Mouse (Mus musculus): ENCODE data around the gene F2r. TPM values are rescaled to one million over a fixed set of nuclear protein-coding genes. Genes with fewer than 3 reads are reported as not detected.

F2r gene
- total and polyA plus RNA-seq, 2 experiments from 2014 or later, result 28.0 to 41.7 TPM

GRCm38 (mm10) chr13:95598232-95598920, 19.9 kb downstream of the F2r start:
- 81% methylated on average over 18 of the region's 18 CpGs for WGBS

DNA sequence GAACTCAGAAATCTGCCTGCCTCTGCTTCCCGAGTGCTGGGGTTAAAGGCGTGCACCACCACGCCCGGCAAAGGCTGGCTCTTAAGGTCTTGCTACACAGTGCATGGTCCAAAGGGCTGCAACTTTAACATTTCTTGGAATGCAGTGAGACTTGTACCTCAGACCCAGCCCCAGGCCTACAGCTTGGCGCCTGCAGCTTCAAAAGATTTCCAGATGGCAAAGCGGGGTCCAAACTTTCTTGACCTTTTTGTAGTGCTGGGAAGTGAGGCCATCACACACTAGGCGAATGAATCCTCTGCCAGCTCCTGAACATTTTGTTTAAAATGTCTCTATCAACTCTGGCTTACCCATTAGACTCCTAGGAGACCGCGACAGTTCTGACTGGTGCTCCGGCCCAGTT, 20.7 kb downstream of the F2r start:
- WGBS, result 94% methylated on average over 10 of the region's 10 CpGs
- H3K27ac ChIP-seq (ENCODE audit: low read depth, low read length), result no peak overlapping the region

More at GRCm38 (mm10) chr13:95598232-95598920, 19.9 kb downstream of the F2r start:
- no peaks in the 10 kb centered on the region for H3K4me1 ChIP-seq (ENCODE audit: insufficient read depth)
- no peak for ATAC-seq
- no peak overlapping the region for H3K27ac ChIP-seq (ENCODE audit: low read depth, low read length)
- TF ChIP-seq CTCF (IDR thresholded peaks at IDR 0.05; ENCODE audit: low read depth), result no peak
- H3K4me3 ChIP-seq (ENCODE audit: low read depth, low read length), result no peak overlapping the region
- DNase-seq, result peak; percentile 18
- no peak overlapping the region for H3K9ac ChIP-seq
- H3K27me3 ChIP-seq (ENCODE audit: insufficient read depth, low read length), result no peaks in the 10 kb centered on the region
- H3K36me3 ChIP-seq (ENCODE audit: insufficient read depth), result 0 out of 2 replicates have a peak, but pooled peaks cover 3% of the 10 kb centered on the region
- no peak overlapping the region for H3K4me2 ChIP-seq (ENCODE audit: low read depth)
- H3K9me3 ChIP-seq (ENCODE audit: low read length), result no peaks in the 10 kb centered on the region

DNA sequence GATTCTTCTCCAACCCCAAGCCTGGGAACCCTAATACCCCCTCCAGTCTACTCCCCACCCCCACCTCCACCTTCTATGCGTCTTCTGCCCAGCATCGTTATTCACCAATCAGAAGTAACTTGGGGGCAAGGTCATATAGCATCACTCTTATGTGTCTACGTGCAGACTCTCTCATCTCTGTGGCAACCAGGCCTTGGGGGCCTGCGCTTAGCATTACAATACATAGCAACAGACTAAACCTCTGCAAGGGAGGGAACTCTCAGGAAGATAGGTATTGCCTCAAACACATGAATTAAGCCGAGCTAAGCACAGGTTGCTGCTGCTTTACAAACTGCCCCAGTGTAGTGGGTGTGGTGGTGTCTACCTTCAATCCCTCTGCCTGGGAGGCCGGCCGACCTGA, 21.6 kb downstream of the F2r start:
- TF ChIP-seq CTCF (IDR thresholded peaks at IDR 0.05; ENCODE audit: low read depth), result no peak
- H3K4me1 ChIP-seq (ENCODE audit: insufficient read depth), result no peaks in the 10 kb centered on the region
- 74% methylated on average over 7 of the region's 7 CpGs for WGBS
- no peak overlapping the region for H3K4me2 ChIP-seq (ENCODE audit: low read depth)
- no peaks in the 10 kb centered on the region for H3K9me3 ChIP-seq (ENCODE audit: low read length)
- H3K27ac ChIP-seq (ENCODE audit: low read depth, low read length), result no peak overlapping the region
- no peak for DNase-seq
- no peaks in the 10 kb centered on the region for H3K36me3 ChIP-seq (ENCODE audit: insufficient read depth)
- H3K27me3 ChIP-seq (ENCODE audit: insufficient read depth, low read length), result no peaks in the 10 kb centered on the region
- ATAC-seq, result no peak
- H3K9ac ChIP-seq, result no peak overlapping the region
- H3K4me3 ChIP-seq (ENCODE audit: low read depth, low read length), result no peak overlapping the region

More for the DNA sequence above, 20.7 kb downstream of the F2r start:
- no peak overlapping the region for H3K4me2 ChIP-seq (ENCODE audit: low read depth)
- DNase-seq (no peak), ATAC-seq (no peak)
- H3K4me3 ChIP-seq (ENCODE audit: low read depth, low read length), result no peak overlapping the region
- H3K4me1 ChIP-seq (ENCODE audit: insufficient read depth), result no peaks in the 10 kb centered on the region
- H3K36me3 ChIP-seq (ENCODE audit: insufficient read depth), result no peaks in the 10 kb centered on the region
- H3K9ac ChIP-seq, result no peak overlapping the region
- no peaks in the 10 kb centered on the region for H3K9me3 ChIP-seq (ENCODE audit: low read length)
- no peak for TF ChIP-seq CTCF (IDR thresholded peaks at IDR 0.05; ENCODE audit: low read depth)
- H3K27me3 ChIP-seq (ENCODE audit: insufficient read depth, low read length), result no peaks in the 10 kb centered on the region

DNA sequence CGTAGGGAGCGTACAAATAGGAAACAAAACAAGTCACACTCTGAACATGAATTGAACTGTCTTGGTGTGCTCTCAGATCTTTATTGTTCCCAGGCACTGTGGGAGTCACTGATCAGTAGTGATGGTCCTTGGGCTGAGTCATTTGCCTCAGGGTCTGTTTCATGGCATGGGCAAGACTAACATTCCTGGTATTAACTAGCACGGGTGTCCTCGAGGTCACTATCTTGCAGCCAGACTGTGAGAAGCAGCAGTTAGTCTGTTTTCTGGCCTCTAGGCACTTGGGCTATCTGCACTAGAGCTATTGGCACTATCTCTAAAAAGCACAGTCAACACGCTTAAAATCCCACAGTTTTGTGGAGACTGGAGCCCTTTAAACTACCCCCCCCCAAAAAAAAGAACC, 22.4 kb downstream of the F2r start:
- H3K4me3 ChIP-seq (ENCODE audit: low read depth, low read length), result no peak overlapping the region
- WGBS, result 74% methylated on average over 5 of the region's 5 CpGs
- no peak overlapping the region for H3K9ac ChIP-seq
- no peaks in the 10 kb centered on the region for H3K4me1 ChIP-seq (ENCODE audit: insufficient read depth)
- H3K4me2 ChIP-seq (ENCODE audit: low read depth), result no peak overlapping the region
- no peaks in the 10 kb centered on the region for H3K9me3 ChIP-seq (ENCODE audit: low read length)
- no peak for DNase-seq
- no peak overlapping the region for H3K27ac ChIP-seq (ENCODE audit: low read depth, low read length)
- no peaks in the 10 kb centered on the region for H3K27me3 ChIP-seq (ENCODE audit: insufficient read depth, low read length)
- no peak for ATAC-seq
- no peak for TF ChIP-seq CTCF (IDR thresholded peaks at IDR 0.05; ENCODE audit: low read depth)
- H3K36me3 ChIP-seq (ENCODE audit: insufficient read depth), result no peaks in the 10 kb centered on the region

GRCm38 (mm10) chr13:95595411-95595810, 22.9 kb downstream of the F2r start:
- Histone ChIP-seq H3K27ac (ENCODE audit: low read depth, low read length) (no peak overlapping the region), H3K9ac (no peak overlapping the region), H3K4me3 (ENCODE audit: low read depth, low read length) (no peak overlapping the region), H3K4me1 (ENCODE audit: insufficient read depth) (no peaks in the 10 kb centered on the region), H3K4me2 (ENCODE audit: low read depth) (no peak overlapping the region), H3K9me3 (ENCODE audit: low read length) (no peaks in the 10 kb centered on the region), H3K36me3 (ENCODE audit: insufficient read depth) (no peaks in the 10 kb centered on the region), H3K27me3 (ENCODE audit: insufficient read depth, low read length) (no peaks in the 10 kb centered on the region)
- 92% methylated on average over 7 of the region's 7 CpGs for WGBS
- no peak for TF ChIP-seq CTCF (IDR thresholded peaks at IDR 0.05; ENCODE audit: low read depth)
- ATAC-seq, result no peak
- no peak for DNase-seq

DNA sequence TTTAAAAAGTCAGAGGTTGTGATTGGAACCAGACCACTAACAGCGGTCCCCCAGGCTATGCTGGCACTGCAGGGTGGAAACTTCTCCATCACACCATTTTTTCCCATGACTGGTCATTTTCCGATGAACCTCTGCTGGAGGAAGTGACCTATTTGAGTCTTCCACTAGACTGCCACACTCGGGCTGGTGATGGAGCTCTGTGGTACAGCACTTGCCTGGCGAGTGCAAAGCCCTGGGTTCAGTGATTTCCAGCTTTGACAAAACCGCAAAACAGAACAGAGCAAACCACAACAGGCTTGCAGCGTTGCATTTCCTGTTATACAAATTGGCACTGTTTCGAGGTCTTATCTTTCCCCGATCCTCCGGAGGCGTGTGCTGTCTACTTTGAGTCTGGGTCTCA, 25.4 kb downstream of the F2r start:
- H3K27ac ChIP-seq (ENCODE audit: low read depth, low read length), result no peak overlapping the region
- no peaks in the 10 kb centered on the region for H3K27me3 ChIP-seq (ENCODE audit: insufficient read depth, low read length)
- H3K36me3 ChIP-seq (ENCODE audit: insufficient read depth), result no peaks in the 10 kb centered on the region
- DNase-seq, result no peak
- no peaks in the 10 kb centered on the region for H3K9me3 ChIP-seq (ENCODE audit: low read length)
- H3K4me1 ChIP-seq (ENCODE audit: insufficient read depth), result no peaks in the 10 kb centered on the region
- no peak for TF ChIP-seq CTCF (IDR thresholded peaks at IDR 0.05; ENCODE audit: low read depth)
- ATAC-seq, result no peak
- no peak overlapping the region for H3K4me3 ChIP-seq (ENCODE audit: low read depth, low read length)
- 89% methylated on average over 10 of the region's 10 CpGs for WGBS
- H3K4me2 ChIP-seq (ENCODE audit: low read depth), result no peak overlapping the region
- no peak overlapping the region for H3K9ac ChIP-seq

GRCm38 (mm10) chr13:95591606-95592005, 26.7 kb downstream of the F2r start:
- H3K4me3 ChIP-seq (ENCODE audit: low read depth, low read length), result no peak overlapping the region
- 89% methylated on average over 3 of the region's 3 CpGs for WGBS

More at GRCm38 (mm10) chr13:95591606-95592005, 26.7 kb downstream of the F2r start:
- no peaks in the 10 kb centered on the region for H3K9me3 ChIP-seq (ENCODE audit: low read length)
- no peaks in the 10 kb centered on the region for H3K4me1 ChIP-seq (ENCODE audit: insufficient read depth)
- H3K4me2 ChIP-seq (ENCODE audit: low read depth), result no peak overlapping the region
- DNase-seq (no peak), ATAC-seq (no peak)
- no peak overlapping the region for H3K9ac ChIP-seq
- H3K27me3 ChIP-seq (ENCODE audit: insufficient read depth, low read length), result no peaks in the 10 kb centered on the region
- no peak overlapping the region for H3K27ac ChIP-seq (ENCODE audit: low read depth, low read length)
- TF ChIP-seq CTCF (IDR thresholded peaks at IDR 0.05; ENCODE audit: low read depth), result no peak
- no peaks in the 10 kb centered on the region for H3K36me3 ChIP-seq (ENCODE audit: insufficient read depth)

All from forebrain, postnatal 0 days (tissue).